Mouse (Mus musculus) thymus, adult 2 months (tissue): ENCODE data around the gene Mob2. TPM values are rescaled to one million over a fixed set of nuclear protein-coding genes. Genes with fewer than 3 reads are reported as not detected.

Experiments
- DNase-seq: peaks from one replicate; pipeline ENCODE4 v3.0.0; 2021
- H3K27ac ChIP-seq: fragments of 200-500 bp; 2 replicates; pipeline ENCODE4 v1.5.1; 2012; ENCODE audit warnings: low read length, control low read depth; ENCODE audit not compliant: control insufficient read depth, insufficient read depth
- H3K27me3 ChIP-seq: fragments of 200-500 bp; 2 replicates; pipeline ENCODE4 v1.6.1; 2012; ENCODE audit warnings: mild to moderate bottlenecking, low read length, moderate library complexity, mixed read lengths; ENCODE audit not compliant: control insufficient read depth, insufficient read depth
- H3K36me3 ChIP-seq: fragments of 200-500 bp; 2 replicates; pipeline ENCODE4 v1.6.1; 2012; ENCODE audit warnings: mild to moderate bottlenecking, low read length, moderate library complexity; ENCODE audit not compliant: control insufficient read depth, insufficient read depth
- H3K4me1 ChIP-seq: fragments of 200-500 bp; replicated peaks from 2 replicates; pipeline ENCODE4 v1.6.1; 2012; ENCODE audit warnings: low read length; ENCODE audit not compliant: control insufficient read depth, insufficient read depth
- H3K4me3 ChIP-seq: fragments of 200-500 bp; 2 replicates; pipeline ENCODE4 v1.5.1; 2012; ENCODE audit warnings: mild to moderate bottlenecking, low read length, control low read depth, moderate library complexity; ENCODE audit not compliant: control insufficient read depth, insufficient read depth
- CTCF ChIP-seq: fragments of 200-500 bp; IDR thresholded peaks from 2 replicates; pipeline ENCODE4 v1.5.1; 2012; ENCODE audit warnings: mild to moderate bottlenecking, control low read depth, low read length, moderate library complexity, borderline replicate concordance; ENCODE audit not compliant: control insufficient read depth, poor library complexity, insufficient read depth; ENCODE audit errors: extremely low read depth
- POLR2A ChIP-seq: fragments of 200-500 bp; IDR thresholded peaks from 2 replicates; pipeline ENCODE4 v1.6.1; 2012; ENCODE audit warnings: mild to moderate bottlenecking, low read length, control low read depth, moderate library complexity; ENCODE audit not compliant: control insufficient read depth, poor library complexity, insufficient read depth; ENCODE audit errors: extremely low read depth
- WGBS: fragments of 180-500 bp; shearing (Covaris S2); methylation state at CpG from one replicate; pipeline ENCODE4 v1.1.7; 2018; 5-methylcytosine and 5-hydroxymethylcytosine counted together
- polyA plus RNA-seq: library from polyadenylated mRNA; depleted of rRNA; stranded (reverse); fragments of >200 nt; gene quantifications from 2 replicates; pipeline ENCODE4 v1.2.3, GENCODE M21; 2012

The Mob2 gene
- polyA plus RNA-seq, 1 experiment: 73.5 TPM

DNA sequence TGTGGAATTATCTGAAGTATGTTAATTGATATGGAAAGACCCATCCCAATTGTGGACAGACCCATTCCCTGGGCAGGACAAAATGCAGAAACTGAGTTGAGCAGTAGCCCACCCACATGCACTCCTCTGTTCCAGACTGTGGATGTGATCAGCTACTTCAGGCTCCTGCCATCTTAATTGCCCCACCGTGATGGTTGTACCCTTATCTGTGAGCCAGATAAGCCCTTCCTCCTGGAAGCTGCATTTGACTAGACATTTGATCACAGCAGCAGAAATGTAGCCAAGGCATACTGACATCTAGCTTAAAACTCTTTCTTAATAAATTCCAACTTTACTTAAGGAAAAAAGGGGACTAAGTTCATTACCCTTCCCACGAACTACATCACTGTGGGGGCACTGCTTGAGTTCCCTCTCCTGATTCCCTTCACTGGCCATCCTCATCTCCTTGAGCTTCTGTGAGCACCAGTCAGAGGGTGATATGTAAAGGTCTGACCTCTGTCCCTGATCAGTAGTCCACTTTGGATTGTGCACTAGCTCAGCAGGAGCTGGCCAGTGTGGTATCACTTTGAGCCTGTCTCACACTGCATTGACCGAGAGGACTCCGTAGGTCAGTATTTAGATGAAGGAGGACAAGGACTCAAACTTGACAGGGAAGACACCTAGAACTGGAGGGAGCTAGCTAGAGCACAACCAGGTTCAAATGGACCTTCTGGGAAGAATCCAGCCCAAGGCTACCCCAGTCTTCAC is 25.5 kb upstream of the Mob2 start:
- Histone ChIP-seq H3K27me3 (peaks cover 7% of the 10 kb centered on the region; the same call in 1 of the 2 replicates), H3K27ac (no peak overlapping the region), H3K36me3 (no peaks in the 10 kb centered on the region), H3K4me1 (no peaks in the 10 kb centered on the region), H3K4me3 (no peak overlapping the region)
- TF ChIP-seq POLR2A: no peak
- TF ChIP-seq CTCF: no peak
- WGBS: 84% methylated on average over 4 of the region's 4 CpGs
- no peak for DNase-seq

- Histone ChIP-seq H3K4me3 (no peak overlapping the region), H3K4me1 (no peaks in the 10 kb centered on the region), H3K36me3 (no peaks in the 10 kb centered on the region), H3K27ac (no peak overlapping the region), H3K27me3 (peaks cover 7% of the 10 kb centered on the region; the same call in 1 of the 2 replicates)
- no peak for DNase-seq
- TF ChIP-seq POLR2A (no peak), CTCF (no peak)
- 73% methylated on average over 3 of the region's 3 CpGs for WGBS
These were observed 24.0 kb upstream of the Mob2 start for GRCm38 (mm10) chr7:142084820-142085219.

DNA sequence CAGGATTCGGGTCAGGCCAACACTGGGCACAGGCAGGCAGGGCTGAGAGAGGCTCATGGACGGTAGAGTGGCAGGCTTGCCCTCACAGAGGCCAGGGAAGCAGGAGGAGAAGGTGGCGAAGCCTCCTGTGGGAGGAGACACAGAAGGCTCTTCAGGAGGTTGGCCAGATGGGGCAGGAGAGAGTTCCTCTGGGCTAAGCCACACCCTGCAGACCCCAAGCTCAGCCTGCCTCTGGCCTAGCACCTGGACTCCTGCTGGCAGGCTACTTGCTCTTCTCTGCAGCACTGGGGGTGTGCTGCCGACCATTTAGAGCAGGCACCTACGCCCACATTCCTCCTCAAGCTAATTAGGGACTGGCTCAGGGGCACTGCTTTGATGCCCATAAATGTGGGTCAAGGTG is 23.5 kb upstream of the Mob2 start:
- 52% methylated on average over 5 of the region's 5 CpGs for WGBS
- DNase-seq: no peak
- Histone ChIP-seq H3K4me3 (no peak overlapping the region), H3K4me1 (no peaks in the 10 kb centered on the region), H3K27me3 (peaks cover 7% of the 10 kb centered on the region; the same call in 1 of the 2 replicates), H3K27ac (no peak overlapping the region), H3K36me3 (no peaks in the 10 kb centered on the region)
- TF ChIP-seq POLR2A (no peak), CTCF (no peak)

GRCm38 (mm10) chr7:142083588-142084317 is 22.9 kb upstream of the Mob2 start:
- TF ChIP-seq CTCF (no peak), POLR2A (no peak)
- Histone ChIP-seq H3K27ac (no peak overlapping the region), H3K27me3 (peaks cover 7% of the 10 kb centered on the region; the same call in 1 of the 2 replicates), H3K4me1 (no peaks in the 10 kb centered on the region), H3K36me3 (no peaks in the 10 kb centered on the region), H3K4me3 (no peak overlapping the region)
- WGBS: 46% methylated on average over 12 of the region's 12 CpGs
- no peak for DNase-seq

DNA sequence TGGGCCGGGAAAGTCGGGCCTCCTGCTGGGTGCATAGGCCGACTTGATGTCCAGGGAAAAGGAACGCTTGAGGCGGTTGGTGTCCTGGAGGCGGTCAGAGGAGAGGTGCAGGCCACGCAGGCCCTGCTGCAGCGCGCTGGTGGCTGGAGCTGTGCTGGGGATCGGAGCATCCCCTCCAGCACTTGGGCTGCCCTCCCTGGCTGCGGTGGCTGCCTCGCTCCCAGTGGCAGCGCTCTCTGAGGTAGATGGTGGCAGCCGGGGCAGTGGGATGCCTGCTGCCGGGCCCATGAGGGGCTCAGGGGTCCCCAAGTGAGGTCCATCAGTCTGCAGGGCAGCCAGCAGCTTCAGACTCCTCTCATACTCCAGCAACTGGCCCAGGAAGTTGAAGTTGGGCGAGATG is 21.7 kb upstream of the Mob2 start:
- TF ChIP-seq CTCF (no peak), POLR2A (no peak)
- no peak overlapping the region for H3K27ac ChIP-seq
- H3K4me1 ChIP-seq: no peaks in the 10 kb centered on the region
- peaks cover 7% of the 10 kb centered on the region; the same call in 1 of the 2 replicates for H3K27me3 ChIP-seq
- no peak overlapping the region for H3K4me3 ChIP-seq
- no peaks in the 10 kb centered on the region for H3K36me3 ChIP-seq
- 59% methylated on average over 16 of the region's 16 CpGs for WGBS
- no peak for DNase-seq

DNA sequence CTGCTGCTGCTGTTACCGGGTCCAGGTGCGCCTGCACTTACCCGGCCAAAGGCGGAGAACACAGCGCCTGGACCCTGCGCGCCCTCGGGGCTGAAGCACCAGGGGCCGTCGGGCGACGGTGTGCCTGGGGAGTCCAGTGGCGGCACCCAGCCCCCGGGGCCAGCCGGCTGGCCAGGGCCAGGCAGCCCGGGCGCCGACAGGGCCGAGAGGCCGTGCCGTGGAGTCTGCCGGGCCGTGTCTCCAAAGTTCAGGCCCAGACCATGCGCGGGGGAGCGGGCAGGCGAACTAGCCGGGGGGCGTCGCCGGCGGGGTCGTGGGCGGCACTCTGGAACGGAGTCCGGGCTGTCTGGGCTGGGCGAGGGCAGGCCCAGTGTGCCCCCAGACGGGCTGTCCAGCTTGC is 21.3 kb upstream of the Mob2 start:
- DNase-seq: no peak
- H3K4me3 ChIP-seq: no peak overlapping the region
- no peaks in the 10 kb centered on the region for H3K4me1 ChIP-seq
- no peak for TF ChIP-seq CTCF
- no peak for TF ChIP-seq POLR2A
- no peaks in the 10 kb centered on the region for H3K36me3 ChIP-seq
- H3K27me3 ChIP-seq: peaks cover 7% of the 10 kb centered on the region; the same call in 1 of the 2 replicates
- H3K27ac ChIP-seq: no peak overlapping the region
- 22% methylated on average over 38 of the region's 38 CpGs for WGBS
